Mouse (Mus musculus): ENCODE results near the gene Foxk1. TPM values are rescaled to one million over a fixed set of nuclear protein-coding genes. Genes with fewer than 3 reads are reported as not detected.

The Foxk1 gene
- total RNA-seq, 2 experiments from 2014 or later, result 12.2 to 18.9 TPM

GRCm38 (mm10) chr5:142415401-142415800 is 14.1 kb downstream of the Foxk1 start:
- intact Hi-C loops (cut with DNase I), result no loop called here
- TF ChIP-seq CTCF (IDR thresholded peaks at IDR 0.05), result no peak
- H3K4me3 ChIP-seq, result no peak overlapping the region
- DNase-seq, result no peak
- H3K27ac ChIP-seq, result peak overlapping the region; percentile 90

- Histone ChIP-seq H3K4me3 (peak overlapping the region; percentile 37), H3K27ac (peak overlapping the region; percentile 90)
- intact Hi-C loops (cut with DNase I), result no loop called here
- TF ChIP-seq CTCF (IDR thresholded peaks at IDR 0.05), result no peak
- DNase-seq, result peak; percentile 76
Observed at GRCm38 (mm10) chr5:142416070-142416775, 14.9 kb downstream of the Foxk1 start.

GRCm38 (mm10) chr5:142417104-142417503 is 15.8 kb downstream of the Foxk1 start:
- intact Hi-C loops (cut with DNase I), result no loop called here
- TF ChIP-seq CTCF (IDR thresholded peaks at IDR 0.05), result no peak

GRCm38 (mm10) chr5:142417876-142418275 is 16.6 kb downstream of the Foxk1 start:
- intact Hi-C loops (cut with DNase I), result no loop called here
- Histone ChIP-seq H3K27ac (peak overlapping the region; percentile 90), H3K4me3 (no peak overlapping the region)
- no peak for TF ChIP-seq CTCF (IDR thresholded peaks at IDR 0.05)
- DNase-seq, result no peak

More at GRCm38 (mm10) chr5:142417104-142417503, 15.8 kb downstream of the Foxk1 start:
- no peak for DNase-seq
- Histone ChIP-seq H3K4me3 (no peak overlapping the region), H3K27ac (peak overlapping the region; percentile 90)

GRCm38 (mm10) chr5:142418419-142418818 is 17.1 kb downstream of the Foxk1 start:
- no peak overlapping the region for H3K4me3 ChIP-seq
- intact Hi-C loops (cut with DNase I), result no loop called here
- TF ChIP-seq CTCF (IDR thresholded peaks at IDR 0.05), result no peak
- peak overlapping the region; percentile 90 for H3K27ac ChIP-seq
- no peak for DNase-seq

- H3K4me3 ChIP-seq, result no peak overlapping the region
- no peak for TF ChIP-seq CTCF (IDR thresholded peaks at IDR 0.05)
- DNase-seq, result no peak
- intact Hi-C loops (cut with DNase I), result no loop called here
- peak overlapping the region; percentile 72 for H3K27ac ChIP-seq
Observed at GRCm38 (mm10) chr5:142420317-142420716, 19.0 kb downstream of the Foxk1 start.

GRCm38 (mm10) chr5:142420920-142421319 is 19.6 kb downstream of the Foxk1 start:
- no peak for TF ChIP-seq CTCF (IDR thresholded peaks at IDR 0.05)
- DNase-seq, result peak; percentile 55
- H3K27ac ChIP-seq, result peak overlapping the region; percentile 72
- intact Hi-C loops (cut with DNase I), result no loop called here
- peak overlapping the region; percentile 41 for H3K4me3 ChIP-seq

GRCm38 (mm10) chr5:142421886-142422285 is 20.6 kb downstream of the Foxk1 start:
- DNase-seq, result no peak
- TF ChIP-seq CTCF (IDR thresholded peaks at IDR 0.05), result no peak
- Histone ChIP-seq H3K4me3 (no peak overlapping the region), H3K27ac (peak overlapping the region; percentile 72)
- intact Hi-C loops (cut with DNase I), result no loop called here

- no peak overlapping the region for H3K4me3 ChIP-seq
- H3K27ac ChIP-seq, result peak overlapping the region; percentile 93; the same call in 1 of the 2 replicates
- DNase-seq, result no peak
- TF ChIP-seq CTCF (IDR thresholded peaks at IDR 0.05), result no peak
- intact Hi-C loops (cut with DNase I), result no loop called here
Observed at GRCm38 (mm10) chr5:142423141-142423540, 21.8 kb downstream of the Foxk1 start.

GRCm38 (mm10) chr5:142423701-142424100 is 22.4 kb downstream of the Foxk1 start:
- no peak for DNase-seq
- no peak for TF ChIP-seq CTCF (IDR thresholded peaks at IDR 0.05)
- Histone ChIP-seq H3K4me3 (no peak overlapping the region), H3K27ac (peak overlapping the region; percentile 93)
- intact Hi-C loops (cut with DNase I), result no loop called here

GRCm38 (mm10) chr5:142424627-142425349 is 23.5 kb downstream of the Foxk1 start:
- H3K27ac ChIP-seq, result peak overlapping the region; percentile 93
- peak overlapping the region; percentile 61 for H3K4me3 ChIP-seq
- intact Hi-C loops (cut with DNase I), result no loop called here
- peak; percentile 90 for DNase-seq
- no peak for TF ChIP-seq CTCF (IDR thresholded peaks at IDR 0.05)

GRCm38 (mm10) chr5:142426476-142426875 is 25.2 kb downstream of the Foxk1 start:
- TF ChIP-seq CTCF (IDR thresholded peaks at IDR 0.05), result no peak
- no peak overlapping the region for H3K4me3 ChIP-seq
- H3K27ac ChIP-seq, result peak overlapping the region; percentile 93
- DNase-seq, result no peak
- intact Hi-C loops (cut with DNase I), result no loop called here

- no peak overlapping the region for H3K4me3 ChIP-seq
- H3K27ac ChIP-seq, result peak overlapping the region; percentile 93
- no peak for DNase-seq
- TF ChIP-seq CTCF (IDR thresholded peaks at IDR 0.05), result no peak
- intact Hi-C loops (cut with DNase I), result no loop called here
Observed at GRCm38 (mm10) chr5:142427876-142428275, 26.6 kb downstream of the Foxk1 start.
